Mouse (Mus musculus): ENCODE results near the gene Gm15023. TPM values are rescaled to one million over a fixed set of nuclear protein-coding genes. Genes with fewer than 3 reads are reported as not detected.
"Not testable (repeated sequence)": the region's sequence is repeated elsewhere in the genome, so short reads cannot be mapped to it uniquely, and the experiment has no call there.

The Gm15023 gene
- total RNA-seq (2022) = not detected

DNA sequence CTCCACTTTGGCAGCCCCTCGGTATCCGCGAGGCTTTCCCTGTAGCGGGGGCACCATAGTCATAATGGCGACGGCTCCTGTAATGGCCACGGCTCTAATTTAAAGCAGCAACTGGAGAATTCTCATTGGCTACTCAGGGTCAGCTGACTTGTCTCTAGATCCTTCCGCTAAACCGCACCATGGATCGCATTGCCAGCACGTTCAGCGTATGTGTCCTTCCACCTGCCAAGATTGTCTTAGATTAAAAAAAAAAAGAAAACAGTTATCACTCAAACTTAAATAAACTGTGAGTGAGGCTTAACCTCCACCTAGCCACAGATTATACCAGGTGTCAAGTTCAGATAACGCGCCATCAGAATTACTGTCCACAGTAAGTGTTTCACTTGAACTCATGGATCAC is at the start of gene Gm15023:
Gene Gm15023 (minus strand): TSS at position 101 of the 400 bp plus-strand sequence.
- DNase-seq = not testable (repeated sequence)

DNA sequence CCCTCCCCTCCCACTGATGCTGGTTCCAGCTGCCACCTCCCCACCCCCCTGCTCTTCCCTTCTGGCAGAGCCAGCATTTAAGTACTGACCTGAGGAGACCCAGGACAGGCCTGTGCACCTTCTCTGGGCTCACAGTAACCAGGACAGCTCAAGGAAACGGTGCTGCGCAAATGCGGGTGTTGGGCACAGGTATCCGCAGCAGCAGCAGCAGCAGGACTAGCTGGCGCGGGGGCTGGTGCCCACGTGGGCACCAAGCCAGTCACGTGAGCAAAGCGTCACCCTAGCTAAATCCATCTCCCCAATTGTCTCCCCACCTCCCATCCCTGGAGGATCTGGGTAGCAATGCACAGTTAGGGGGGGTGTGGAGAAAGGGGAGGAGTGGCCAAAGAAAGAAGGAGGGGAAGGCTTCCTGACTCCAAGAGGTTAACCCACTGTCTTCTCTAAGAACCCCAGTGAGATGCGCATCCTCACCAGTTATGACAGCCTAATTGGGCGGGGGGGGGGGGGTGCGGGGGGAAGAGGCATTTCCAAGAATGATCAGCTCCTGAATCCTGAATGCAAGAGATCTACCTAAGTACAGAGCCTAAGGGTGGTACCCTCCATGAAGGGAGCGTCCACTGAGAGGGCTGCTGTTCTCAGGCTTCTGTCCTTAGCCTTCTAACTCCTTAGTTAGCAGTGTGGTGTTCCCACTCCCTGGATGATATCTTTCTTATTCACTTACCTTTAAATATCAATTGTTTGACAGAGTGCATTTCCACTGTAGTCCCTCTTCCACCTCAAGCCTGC is 33.2 kb upstream of the Gm15023 start, which contains the start of gene Tceal6:
Gene Tceal6 (minus strand): TSS at position 252 of the 786 bp plus-strand sequence.
- no peak for DNase-seq

DNA sequence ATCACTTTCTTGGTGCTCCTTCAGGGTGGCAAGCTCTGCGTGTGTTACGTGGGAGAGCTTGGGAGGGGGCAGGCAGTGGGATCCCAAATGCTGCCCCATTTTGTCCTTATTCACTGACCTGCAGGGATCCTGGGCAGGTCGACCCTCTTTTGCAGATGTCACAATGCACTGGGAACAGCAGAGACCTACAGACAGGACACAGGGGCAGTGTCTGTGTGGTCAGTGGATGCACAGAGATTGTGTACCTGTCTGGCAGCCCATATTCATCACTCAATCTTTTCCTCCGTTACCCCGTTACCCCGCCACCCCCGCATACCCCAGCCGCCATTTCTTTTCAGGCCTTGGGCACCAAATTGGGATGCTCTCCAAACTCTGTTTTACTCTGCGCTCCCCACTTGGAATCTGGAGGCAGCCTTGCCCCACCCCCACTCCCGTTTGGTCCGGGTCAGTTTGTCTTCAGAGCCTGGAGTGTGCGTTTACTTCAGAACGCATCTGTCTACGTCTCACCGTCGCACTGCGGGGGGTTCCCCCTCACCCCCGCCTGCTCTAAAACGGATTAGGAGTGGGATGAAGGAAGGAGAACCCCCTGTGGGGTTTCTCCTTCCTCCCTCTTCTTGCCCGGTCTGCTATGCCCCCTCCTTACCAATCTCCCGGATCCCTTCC is 32.5 kb upstream of the Gm15023 start:
- not testable (repeated sequence) for DNase-seq

DNA sequence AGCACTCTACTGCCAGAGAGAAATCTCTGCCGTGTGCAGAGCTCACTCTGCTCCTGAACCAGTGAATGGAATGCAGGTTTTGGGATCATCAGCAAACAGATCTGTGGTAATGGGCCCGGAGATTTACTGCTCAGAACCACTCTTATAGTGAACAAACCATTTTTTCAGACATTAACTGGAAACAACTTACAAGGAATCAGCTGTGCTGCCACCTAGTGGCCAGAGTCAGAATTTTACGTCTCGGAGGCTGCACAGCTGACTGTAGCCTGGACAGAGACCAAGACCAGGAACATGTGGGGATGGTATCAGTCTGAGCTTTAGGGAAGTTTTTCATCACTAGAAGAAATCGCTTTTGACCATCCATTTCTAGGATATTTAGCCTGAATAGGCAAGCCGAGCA is 12.5 kb upstream of the Gm15023 start:
- not testable (repeated sequence) for DNase-seq

- DNase-seq = not testable (repeated sequence)
These were observed 11.2 kb upstream of the Gm15023 start for GRCm38 (mm10) chrX:135188661-135189060.

Other genes with a start within 250 kb of the Gm15023 start
- under 1 TPM in 2 of 4 experiments, not detected in 2; 0.11 to 0.25 TPM for gene Nxf2, start 212.9 kb downstream of the Gm15023 start, total RNA-seq (2022)
- 10 to 100 TPM in 3 of 4 experiments, 1 to 10 TPM in 1; 9.4 to 10.9 (median 10.3) TPM for gene Zmat1, start 168.4 kb downstream of the Gm15023 start, total RNA-seq (2022)
- gene Tceal6, start 33.1 kb upstream of the Gm15023 start, total RNA-seq (2022) = 1 to 10 TPM; 2.1 to 6.1 (median 4.2) TPM
- not detected for gene Pramel3, start 124.7 kb upstream of the Gm15023 start, total RNA-seq (2022)
- not detected for gene Gm5128, start 195.7 kb upstream of the Gm15023 start, total RNA-seq (2022)